Mouse (Mus musculus): ENCODE measurements at regions not wholly inside any gene's neighbourhood (a gene's known extent, or its start where the extent isn't known, plus 50 kb on each side); places are given as distances from the start of the nearest gene placed in this dataset.

GRCm38 (mm10) chr13:39376677-39377076 lies 416.0 kb upstream of the Slc35b3 start:
- H3K9me3 ChIP-seq (ENCODE audit: control insufficient read depth, low read length) = no peaks in the 10 kb centered on the region
- H3K27ac ChIP-seq = no peak overlapping the region
- H3K4me3 ChIP-seq (replicated peaks; ENCODE audit: low read length) = no peak overlapping the region
- DNase-seq (ENCODE audit: low spot score) = no peak
- no peak overlapping the region for H3K9ac ChIP-seq
- no peak overlapping the region for H3K4me2 ChIP-seq (replicated peaks)
- H3K4me1 ChIP-seq (replicated peaks; ENCODE audit: control insufficient read depth, insufficient read depth, low read length) = no peaks in the 10 kb centered on the region
- no peak for ATAC-seq (ENCODE audit: low FRiP score)
- 84% methylated on average over 8 of the region's 8 CpGs for WGBS
- no peaks in the 10 kb centered on the region for H3K36me3 ChIP-seq (replicated peaks; ENCODE audit: control insufficient read depth, insufficient read depth)
- H3K27me3 ChIP-seq (ENCODE audit: control insufficient read depth, insufficient read depth, low read length) = no peaks in the 10 kb centered on the region

- no peaks in the 10 kb centered on the region for H3K4me1 ChIP-seq (replicated peaks; ENCODE audit: control insufficient read depth, insufficient read depth, low read length)
- DNase-seq (ENCODE audit: low spot score) = no peak
- WGBS = 94% methylated on average over 6 of the region's 6 CpGs
- no peak overlapping the region for H3K9ac ChIP-seq
- H3K36me3 ChIP-seq (replicated peaks; ENCODE audit: control insufficient read depth, insufficient read depth) = no peaks in the 10 kb centered on the region
- no peak overlapping the region for H3K4me2 ChIP-seq (replicated peaks)
- H3K4me3 ChIP-seq (replicated peaks; ENCODE audit: low read length) = no peak overlapping the region
- no peak for ATAC-seq (ENCODE audit: low FRiP score)
- H3K27me3 ChIP-seq (ENCODE audit: control insufficient read depth, insufficient read depth, low read length) = no peaks in the 10 kb centered on the region
- H3K9me3 ChIP-seq (ENCODE audit: control insufficient read depth, low read length) = no peaks in the 10 kb centered on the region
- no peak overlapping the region for H3K27ac ChIP-seq
These were observed 415.6 kb upstream of the Slc35b3 start for GRCm38 (mm10) chr13:39376269-39376668.

- DNase-seq (ENCODE audit: low spot score) (no peak), ATAC-seq (ENCODE audit: low FRiP score) (no peak)
- Histone ChIP-seq H3K4me3 (replicated peaks; ENCODE audit: low read length) (no peak overlapping the region), H3K4me2 (replicated peaks) (no peak overlapping the region), H3K9me3 (ENCODE audit: control insufficient read depth, low read length) (no peaks in the 10 kb centered on the region), H3K27me3 (ENCODE audit: control insufficient read depth, insufficient read depth, low read length) (no peaks in the 10 kb centered on the region), H3K36me3 (replicated peaks; ENCODE audit: control insufficient read depth, insufficient read depth) (no peaks in the 10 kb centered on the region), H3K4me1 (replicated peaks; ENCODE audit: control insufficient read depth, insufficient read depth, low read length) (no peaks in the 10 kb centered on the region), H3K27ac (no peak overlapping the region), H3K9ac (no peak overlapping the region)
- 82% methylated on average over 3 of the region's 3 CpGs for WGBS
These were observed 411.9 kb upstream of the Slc35b3 start for GRCm38 (mm10) chr13:39372565-39372964.

- Histone ChIP-seq H3K27me3 (ENCODE audit: control insufficient read depth, insufficient read depth, low read length) (no peaks in the 10 kb centered on the region), H3K36me3 (replicated peaks; ENCODE audit: control insufficient read depth, insufficient read depth) (no peaks in the 10 kb centered on the region), H3K4me3 (replicated peaks; ENCODE audit: low read length) (no peak overlapping the region), H3K4me1 (replicated peaks; ENCODE audit: control insufficient read depth, insufficient read depth, low read length) (no peaks in the 10 kb centered on the region), H3K9ac (no peak overlapping the region), H3K27ac (no peak overlapping the region), H3K9me3 (ENCODE audit: control insufficient read depth, low read length) (no peaks in the 10 kb centered on the region), H3K4me2 (replicated peaks) (no peak overlapping the region)
- ATAC-seq (ENCODE audit: low FRiP score) (no peak), DNase-seq (ENCODE audit: low spot score) (no peak)
- 65% methylated on average over 4 of the region's 4 CpGs for WGBS
These were observed 403.0 kb upstream of the Slc35b3 start for GRCm38 (mm10) chr13:39363637-39364036.

GRCm38 (mm10) chr13:39362536-39362935 lies 401.9 kb upstream of the Slc35b3 start:
- Histone ChIP-seq H3K4me2 (replicated peaks) (no peak overlapping the region), H3K9ac (no peak overlapping the region), H3K27me3 (ENCODE audit: control insufficient read depth, insufficient read depth, low read length) (no peaks in the 10 kb centered on the region), H3K4me1 (replicated peaks; ENCODE audit: control insufficient read depth, insufficient read depth, low read length) (no peaks in the 10 kb centered on the region), H3K4me3 (replicated peaks; ENCODE audit: low read length) (no peak overlapping the region), H3K27ac (no peak overlapping the region), H3K9me3 (ENCODE audit: control insufficient read depth, low read length) (no peaks in the 10 kb centered on the region), H3K36me3 (replicated peaks; ENCODE audit: control insufficient read depth, insufficient read depth) (no peaks in the 10 kb centered on the region)
- DNase-seq (ENCODE audit: low spot score) = peak; percentile 35
- 68% methylated on average over 13 of the region's 13 CpGs for WGBS
- no peak for ATAC-seq (ENCODE audit: low FRiP score)

GRCm38 (mm10) chr13:39351606-39352005 lies 390.9 kb upstream of the Slc35b3 start:
- H3K4me1 ChIP-seq (replicated peaks; ENCODE audit: control insufficient read depth, insufficient read depth, low read length) = no peaks in the 10 kb centered on the region
- WGBS = 77% methylated on average over 2 of the region's 2 CpGs
- DNase-seq (ENCODE audit: low spot score) = no peak

GRCm38 (mm10) chr13:39350668-39351067 lies 390.0 kb upstream of the Slc35b3 start:
- Histone ChIP-seq H3K36me3 (replicated peaks; ENCODE audit: control insufficient read depth, insufficient read depth) (no peaks in the 10 kb centered on the region), H3K9me3 (ENCODE audit: control insufficient read depth, low read length) (no peaks in the 10 kb centered on the region), H3K4me2 (replicated peaks) (no peak overlapping the region), H3K4me1 (replicated peaks; ENCODE audit: control insufficient read depth, insufficient read depth, low read length) (no peaks in the 10 kb centered on the region), H3K4me3 (replicated peaks; ENCODE audit: low read length) (no peak overlapping the region), H3K27me3 (ENCODE audit: control insufficient read depth, insufficient read depth, low read length) (no peaks in the 10 kb centered on the region), H3K9ac (no peak overlapping the region), H3K27ac (no peak overlapping the region)
- ATAC-seq (ENCODE audit: low FRiP score) (no peak), DNase-seq (ENCODE audit: low spot score) (peak; percentile 27)
- 59% methylated on average over 12 of the region's 12 CpGs for WGBS

More at GRCm38 (mm10) chr13:39351606-39352005, 390.9 kb upstream of the Slc35b3 start:
- no peak for ATAC-seq (ENCODE audit: low FRiP score)
- H3K36me3 ChIP-seq (replicated peaks; ENCODE audit: control insufficient read depth, insufficient read depth) = no peaks in the 10 kb centered on the region
- H3K27ac ChIP-seq = no peak overlapping the region
- H3K9me3 ChIP-seq (ENCODE audit: control insufficient read depth, low read length) = no peaks in the 10 kb centered on the region
- H3K4me2 ChIP-seq (replicated peaks) = no peak overlapping the region
- no peak overlapping the region for H3K4me3 ChIP-seq (replicated peaks; ENCODE audit: low read length)
- H3K9ac ChIP-seq = no peak overlapping the region
- no peaks in the 10 kb centered on the region for H3K27me3 ChIP-seq (ENCODE audit: control insufficient read depth, insufficient read depth, low read length)

GRCm38 (mm10) chr13:39347761-39348160 lies 387.1 kb upstream of the Slc35b3 start:
- Histone ChIP-seq H3K27ac (no peak overlapping the region), H3K4me2 (replicated peaks) (no peak overlapping the region), H3K4me1 (replicated peaks; ENCODE audit: control insufficient read depth, insufficient read depth, low read length) (no peaks in the 10 kb centered on the region), H3K36me3 (replicated peaks; ENCODE audit: control insufficient read depth, insufficient read depth) (no peaks in the 10 kb centered on the region), H3K27me3 (ENCODE audit: control insufficient read depth, insufficient read depth, low read length) (no peaks in the 10 kb centered on the region), H3K9ac (no peak overlapping the region), H3K9me3 (ENCODE audit: control insufficient read depth, low read length) (no peaks in the 10 kb centered on the region), H3K4me3 (replicated peaks; ENCODE audit: low read length) (no peak overlapping the region)
- DNase-seq (ENCODE audit: low spot score) = no peak
- no peak for ATAC-seq (ENCODE audit: low FRiP score)
- 84% methylated on average over 6 of the region's 6 CpGs for WGBS

GRCm38 (mm10) chr13:39334874-39335273 lies 374.2 kb upstream of the Slc35b3 start:
- 70% methylated on average over 7 of the region's 7 CpGs for WGBS
- Histone ChIP-seq H3K9me3 (ENCODE audit: control insufficient read depth, low read length) (no peaks in the 10 kb centered on the region), H3K4me2 (replicated peaks) (no peak overlapping the region), H3K4me3 (replicated peaks; ENCODE audit: low read length) (no peak overlapping the region), H3K9ac (no peak overlapping the region), H3K36me3 (replicated peaks; ENCODE audit: control insufficient read depth, insufficient read depth) (no peaks in the 10 kb centered on the region), H3K27ac (no peak overlapping the region), H3K4me1 (replicated peaks; ENCODE audit: control insufficient read depth, insufficient read depth, low read length) (no peaks in the 10 kb centered on the region), H3K27me3 (ENCODE audit: control insufficient read depth, insufficient read depth, low read length) (no peaks in the 10 kb centered on the region)
- DNase-seq (ENCODE audit: low spot score) = no peak
- ATAC-seq (ENCODE audit: low FRiP score) = no peak

GRCm38 (mm10) chr13:39329794-39330193 lies 369.1 kb upstream of the Slc35b3 start:
- H3K4me1 ChIP-seq (replicated peaks; ENCODE audit: control insufficient read depth, insufficient read depth, low read length) = no peaks in the 10 kb centered on the region
- DNase-seq (ENCODE audit: low spot score) = no peak
- H3K4me3 ChIP-seq (replicated peaks; ENCODE audit: low read length) = no peak overlapping the region
- no peak for ATAC-seq (ENCODE audit: low FRiP score)
- no peak overlapping the region for H3K27ac ChIP-seq
- H3K9me3 ChIP-seq (ENCODE audit: control insufficient read depth, low read length) = no peaks in the 10 kb centered on the region
- no peaks in the 10 kb centered on the region for H3K27me3 ChIP-seq (ENCODE audit: control insufficient read depth, insufficient read depth, low read length)
- H3K9ac ChIP-seq = no peak overlapping the region
- 90% methylated on average over 3 of the region's 3 CpGs for WGBS
- no peaks in the 10 kb centered on the region for H3K36me3 ChIP-seq (replicated peaks; ENCODE audit: control insufficient read depth, insufficient read depth)
- H3K4me2 ChIP-seq (replicated peaks) = no peak overlapping the region

Data from hindbrain, embryonic 14.5 days (tissue).